Mouse (Mus musculus): ENCODE measurements around the gene Cdx2.

Gene Cdx2

DNA sequence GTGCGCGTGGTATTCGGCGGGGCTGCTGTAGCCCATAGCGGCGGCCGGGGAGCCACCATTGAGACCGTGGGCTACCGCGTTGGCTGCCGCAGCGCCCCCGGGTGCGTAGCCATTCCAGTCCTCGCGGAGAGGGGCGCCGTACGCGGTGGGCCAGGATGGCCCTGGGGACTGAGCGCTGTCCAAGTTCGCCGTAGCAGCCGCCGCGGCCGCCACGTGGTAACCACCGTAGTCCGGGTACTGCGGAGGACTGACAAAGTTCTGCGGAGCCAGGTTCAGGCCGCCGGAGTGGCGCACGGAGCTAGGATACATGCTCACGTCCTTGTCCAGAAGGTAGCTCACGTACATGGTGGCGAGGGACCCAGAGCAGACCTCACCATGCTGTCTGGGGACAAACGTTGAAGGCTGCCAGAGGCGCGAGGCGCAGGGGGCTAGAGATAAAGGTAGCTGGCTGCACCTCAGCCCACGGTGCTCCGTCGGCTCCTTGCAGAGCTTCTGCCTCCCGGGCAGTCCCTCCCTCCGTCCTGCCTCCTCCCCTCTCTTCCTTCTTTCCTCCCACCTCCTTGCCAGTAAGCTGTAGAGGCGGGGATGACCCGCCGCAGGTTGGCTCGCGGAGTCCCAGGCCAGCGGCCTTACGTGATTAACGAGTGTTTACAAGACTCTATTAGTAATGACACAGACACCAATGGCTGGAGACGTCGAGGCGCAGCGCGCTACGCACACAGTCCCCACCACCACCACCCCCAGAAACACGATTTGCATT lies at the start of gene Cdx2:
Gene Cdx2 (minus strand): TSS at position 633 of the 760 bp plus-strand sequence.
- in situ Hi-C loops (cut with MboI, MseI), result no loop called here

DNA sequence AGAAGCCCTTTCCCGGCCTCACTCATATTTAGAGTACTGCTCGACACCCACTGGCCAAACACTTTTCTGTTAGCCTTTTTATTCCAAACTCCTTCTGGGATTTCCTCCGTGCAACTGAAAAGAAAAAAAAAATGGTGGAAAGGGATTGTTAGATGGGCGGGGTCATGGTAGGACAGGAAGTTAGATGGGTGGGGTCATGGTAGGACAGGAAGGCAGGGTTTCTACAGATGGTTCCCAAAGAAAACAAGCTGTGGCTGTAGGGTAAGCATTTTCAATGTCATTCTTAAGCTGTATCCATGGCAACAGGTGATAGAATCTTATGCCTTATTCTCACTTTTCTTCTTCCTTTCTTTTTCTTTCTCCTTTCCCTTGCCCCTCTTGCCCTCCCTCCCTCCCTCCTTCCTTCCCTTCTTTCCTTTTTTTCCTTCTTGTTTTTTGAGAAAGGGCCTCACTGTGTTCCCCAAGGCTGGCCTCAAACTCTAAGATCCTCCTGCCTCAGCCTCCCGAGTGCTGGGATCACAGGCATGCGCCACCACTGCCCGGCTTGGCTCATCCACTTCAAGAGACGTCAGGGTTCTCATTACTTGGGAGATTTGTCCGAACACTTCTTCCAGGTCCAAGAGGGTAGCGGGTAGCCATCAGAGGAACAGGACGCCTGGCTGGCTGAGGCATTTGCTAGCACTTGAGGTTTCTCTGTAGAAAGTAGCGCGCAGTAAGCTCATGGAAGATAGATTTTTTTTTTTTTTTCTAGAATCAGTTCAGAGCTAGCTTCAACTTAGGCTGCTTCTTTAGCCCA lies 49.4 kb upstream of the Cdx2 start:
- in situ Hi-C loops (cut with MboI, MseI), result no loop called here

DNA sequence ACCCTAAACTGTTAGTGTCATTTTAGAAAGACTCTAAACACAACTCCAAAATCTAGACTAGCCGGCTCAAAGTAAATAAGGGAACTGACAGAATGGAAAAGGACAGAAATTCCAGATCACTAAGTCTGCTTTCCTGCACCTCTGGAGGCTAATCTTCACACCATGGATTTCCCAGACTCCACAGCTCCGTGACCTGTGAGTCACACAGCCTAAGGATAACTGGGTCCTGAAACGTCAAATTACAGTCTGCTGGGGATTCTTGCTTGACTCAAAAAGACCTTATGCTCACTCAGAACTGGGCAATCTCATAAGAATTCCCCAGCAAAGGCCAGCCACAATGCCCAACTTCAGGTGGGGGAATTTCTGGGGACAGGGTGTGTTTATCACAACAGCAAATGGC lies 48.7 kb upstream of the Cdx2 start:
- in situ Hi-C loops (cut with MboI, MseI), result no loop called here

DNA sequence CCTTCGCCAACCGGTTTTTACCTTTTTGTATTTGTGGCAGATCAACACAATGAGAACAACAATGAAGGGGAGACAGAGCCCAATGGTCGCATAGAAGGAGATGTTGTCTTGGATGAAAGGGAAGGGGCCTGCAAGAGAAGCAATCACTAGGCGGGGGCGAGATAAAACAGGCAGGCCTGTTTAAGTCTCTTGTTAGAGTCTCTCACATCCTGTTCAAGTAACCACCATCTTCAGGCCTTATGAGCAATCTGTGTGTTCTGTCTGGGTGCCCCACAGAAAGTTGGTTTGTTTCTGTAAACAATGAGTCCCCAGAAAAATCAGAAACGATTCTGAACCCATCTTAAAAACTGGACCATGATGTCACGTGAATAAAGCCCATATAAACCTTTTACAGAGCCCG lies 47.9 kb upstream of the Cdx2 start:
- in situ Hi-C loops (cut with MboI, MseI), result no loop called here

DNA sequence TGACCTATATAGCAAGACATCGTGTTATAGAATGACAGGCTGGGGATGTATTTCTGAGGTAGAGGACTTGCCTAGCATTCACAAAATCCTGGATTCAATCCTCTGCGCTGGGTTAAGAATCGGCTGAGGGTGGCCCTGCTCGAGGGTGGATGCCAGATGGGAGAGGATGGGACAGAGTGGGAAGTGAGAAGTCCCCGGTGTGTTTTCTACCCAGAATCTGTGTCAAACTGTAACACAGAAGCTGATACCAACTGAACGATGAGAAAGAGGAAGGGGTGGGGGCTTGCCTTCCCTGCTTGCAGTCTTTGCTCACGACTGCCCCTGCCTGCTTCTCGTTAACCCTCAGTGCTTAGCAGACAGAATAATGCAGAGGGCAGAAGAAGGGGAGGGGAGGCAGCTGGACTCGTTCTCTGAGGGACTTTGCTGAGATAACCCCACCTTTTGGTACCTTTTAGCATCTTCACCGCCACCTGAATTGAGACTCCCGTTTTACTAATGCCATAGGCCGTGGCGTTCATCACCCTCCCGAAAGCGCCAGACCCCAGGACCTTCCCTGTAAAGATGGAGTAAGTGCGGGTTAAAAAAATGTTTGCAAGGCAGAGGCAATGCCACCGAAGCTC lies 47.2 kb upstream of the Cdx2 start:
- in situ Hi-C loops (cut with MboI, MseI), result no loop called here

DNA sequence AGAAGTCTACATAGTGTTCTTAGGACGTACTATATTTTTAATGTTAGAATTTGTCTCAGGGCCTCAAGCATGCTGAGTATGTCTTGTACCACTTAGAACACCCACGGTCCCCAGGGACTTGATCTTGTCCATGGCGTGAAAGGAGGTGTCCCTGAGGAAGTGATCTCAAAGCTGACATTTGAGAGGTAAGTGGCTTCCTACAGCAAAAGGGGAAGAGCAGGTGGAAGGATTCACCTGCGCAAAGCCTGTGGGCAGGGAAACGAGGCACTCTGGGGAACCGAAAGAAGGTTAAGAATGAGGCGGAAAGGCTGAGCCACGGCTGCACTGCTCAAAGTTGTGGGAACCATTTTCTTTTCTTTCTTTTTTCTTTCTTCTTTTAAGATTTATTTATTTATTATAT lies 44.9 kb upstream of the Cdx2 start:
- in situ Hi-C loops (cut with MboI, MseI), result no loop called here

DNA sequence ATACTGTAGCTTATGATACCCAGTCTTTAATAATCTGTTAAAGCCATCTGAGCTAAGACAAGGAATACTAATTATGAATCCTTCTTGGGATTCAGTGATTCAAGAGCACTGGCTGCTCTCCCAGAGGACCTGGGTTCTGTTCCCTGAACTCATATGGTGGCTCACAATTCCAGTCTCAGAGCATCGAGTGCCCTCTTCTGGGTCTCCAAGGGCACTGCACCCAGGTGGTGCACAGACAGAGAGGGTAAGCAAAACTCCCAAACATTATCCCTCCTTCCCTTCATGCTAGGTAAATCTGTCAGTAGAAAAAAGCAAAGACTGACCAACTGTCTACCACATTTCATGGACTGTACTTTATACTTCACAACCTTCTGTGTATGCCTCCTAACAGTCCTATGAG lies 38.9 kb upstream of the Cdx2 start:
- in situ Hi-C loops (cut with MboI, MseI), result loop anchor here in 1 of 2 experiments (25.0 kb wide), 1 partner anchor 516 kb away; the partner anchor contains the start of gene Pomp

DNA sequence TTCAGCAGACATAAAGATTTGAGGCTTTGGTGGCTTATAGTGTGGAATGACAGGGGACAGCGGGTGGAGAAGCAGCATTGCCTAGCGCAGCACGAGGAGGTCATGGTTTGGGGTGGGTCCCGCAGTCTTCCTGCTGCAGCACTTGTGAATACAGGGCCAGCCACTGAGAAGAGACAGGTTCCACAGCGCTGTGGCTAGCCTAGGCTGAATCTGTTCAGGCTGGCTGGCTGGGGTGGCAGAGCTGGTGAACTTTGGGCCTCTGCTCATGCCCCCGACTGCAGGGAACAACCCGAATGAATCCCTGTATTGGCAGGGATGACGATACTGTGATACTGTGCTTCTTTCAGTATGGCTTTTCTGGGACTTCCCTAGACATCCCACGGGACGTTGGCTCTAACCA lies 36.8 kb upstream of the Cdx2 start:
- in situ Hi-C loops (cut with MboI, MseI), result loop anchor here in 1 of 2 experiments (25.0 kb wide), 1 partner anchor 518 kb away; the partner anchor contains the start of gene Pomp

DNA sequence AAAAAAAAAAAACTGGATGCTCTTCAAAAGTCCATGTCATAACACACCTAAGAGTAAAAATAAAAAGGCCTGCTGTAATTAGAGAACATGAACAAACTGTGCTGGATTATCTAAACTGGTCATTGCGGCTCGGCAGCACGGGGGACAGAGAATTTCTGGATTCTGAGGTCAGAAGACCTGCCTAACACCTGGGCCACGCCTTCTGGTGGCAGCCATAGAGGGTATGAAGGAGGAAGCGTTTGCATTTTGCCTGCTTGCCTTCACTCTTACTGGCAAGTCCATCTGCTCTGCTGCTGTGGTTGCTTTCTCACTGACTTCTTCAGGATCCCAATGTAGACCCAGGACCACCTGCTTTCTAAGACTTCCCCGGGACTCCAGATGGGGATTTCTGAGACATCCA lies 35.8 kb upstream of the Cdx2 start:
- in situ Hi-C loops (cut with MboI, MseI), result loop anchor here in 1 of 2 experiments (25.0 kb wide), 1 partner anchor 519 kb away; the partner anchor contains the start of gene Pomp

DNA sequence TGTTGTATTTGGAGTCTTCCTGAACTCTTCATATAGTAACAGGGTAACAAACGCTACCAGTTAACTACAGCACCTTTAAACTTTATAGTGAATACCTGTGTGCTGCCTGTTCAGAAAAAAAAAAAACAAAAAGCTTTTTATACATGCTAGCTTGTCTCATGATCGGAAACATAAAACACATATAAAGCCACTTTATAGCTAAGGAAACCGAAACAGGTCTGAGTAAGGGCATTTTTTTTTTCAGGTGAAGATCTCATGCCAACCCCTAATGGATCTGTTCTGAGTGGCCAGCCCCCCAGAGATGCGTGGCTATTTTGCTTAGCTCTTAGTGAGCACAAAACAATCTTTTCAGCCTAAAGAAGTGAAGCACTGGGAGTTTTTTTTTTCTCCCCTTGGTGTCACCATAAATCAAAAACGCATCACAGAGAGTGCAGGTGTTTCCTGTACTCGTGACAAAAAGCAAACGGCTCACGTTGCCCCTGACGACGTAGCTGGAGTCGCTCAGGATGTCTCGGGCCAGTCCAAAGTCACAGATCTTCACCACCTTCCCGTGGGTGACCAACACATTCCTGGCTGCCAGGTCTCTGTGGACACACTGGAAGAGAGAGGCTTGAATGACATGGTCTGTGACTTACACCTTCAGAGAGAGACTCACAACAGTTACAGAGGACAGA lies 33.8 kb upstream of the Cdx2 start:
- in situ Hi-C loops (cut with MboI, MseI), result loop anchor here in 1 of 2 experiments (25.0 kb wide), 1 partner anchor 521 kb away; the partner anchor contains the start of gene Pomp

DNA sequence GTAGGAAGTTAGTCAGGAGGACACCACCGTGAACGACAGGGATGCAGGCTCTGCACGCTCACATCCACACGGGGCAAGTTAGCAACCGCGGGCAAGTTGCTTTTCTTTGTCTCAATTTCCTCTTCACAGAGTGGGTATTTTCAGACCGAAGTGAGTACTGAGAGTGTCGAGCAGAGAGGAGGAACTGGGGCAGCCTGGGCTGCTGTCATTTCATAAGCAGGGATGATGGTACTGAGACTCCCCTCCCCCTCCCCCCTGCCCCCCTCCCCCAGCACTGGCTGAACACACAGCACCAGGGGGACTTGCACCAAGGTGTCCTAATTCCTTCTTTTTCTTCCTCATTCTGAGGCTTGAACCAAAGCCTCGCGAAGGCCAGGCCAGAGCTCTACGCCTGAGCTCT lies 32.5 kb upstream of the Cdx2 start:
- in situ Hi-C loops (cut with MboI, MseI), result loop anchor here in 1 of 2 experiments (25.0 kb wide), 1 partner anchor 523 kb away; the partner anchor contains the start of gene Pomp

DNA sequence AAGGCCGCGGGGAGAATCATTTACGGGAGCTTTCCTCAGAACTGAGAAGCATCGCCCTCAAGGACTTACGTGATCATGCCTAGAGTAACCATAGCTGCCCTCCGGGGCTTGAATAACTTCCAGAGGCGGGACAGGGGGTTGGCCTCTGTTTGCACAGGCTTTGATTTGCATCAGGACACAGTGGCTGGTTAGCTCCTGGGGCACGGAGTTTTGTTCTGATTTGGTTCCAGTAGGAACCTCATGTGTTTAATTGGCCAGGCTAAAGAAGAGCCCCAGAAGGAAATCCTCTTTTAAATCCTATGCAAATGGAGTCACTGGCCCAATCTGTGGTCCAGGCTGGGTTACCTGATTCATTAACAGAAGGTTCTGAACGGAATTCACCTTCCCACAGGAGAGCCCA lies 31.9 kb upstream of the Cdx2 start:
- in situ Hi-C loops (cut with MboI, MseI), result loop anchor here in 1 of 2 experiments (25.0 kb wide), 1 partner anchor 523 kb away; the partner anchor contains the start of gene Pomp

DNA sequence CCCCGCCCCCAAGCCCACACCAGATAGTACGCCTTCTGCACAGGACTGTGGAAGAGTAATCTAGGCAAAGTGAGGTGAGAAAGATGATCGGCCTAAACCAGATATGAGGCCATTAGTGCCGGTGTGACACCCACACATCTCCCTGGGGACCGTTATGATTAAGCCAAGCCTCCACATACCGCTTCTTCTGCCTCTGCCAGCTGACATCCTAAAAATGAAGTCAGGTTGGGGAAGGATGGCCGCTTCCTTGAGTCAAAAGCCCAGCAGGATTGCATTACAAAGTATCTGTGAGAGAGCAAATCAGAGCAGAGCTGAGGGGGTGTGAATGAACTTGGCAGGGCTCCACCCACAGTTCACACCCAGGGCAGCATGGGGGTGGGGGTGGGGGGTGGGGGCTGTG lies 25.6 kb upstream of the Cdx2 start:
- in situ Hi-C loops (cut with MboI, MseI), result loop anchor here (5.0 to 25.0 kb wide), 2 partner anchors 530 to 545 kb away; partner anchors contain the start of gene Pomp (in 1 of the 2)

DNA sequence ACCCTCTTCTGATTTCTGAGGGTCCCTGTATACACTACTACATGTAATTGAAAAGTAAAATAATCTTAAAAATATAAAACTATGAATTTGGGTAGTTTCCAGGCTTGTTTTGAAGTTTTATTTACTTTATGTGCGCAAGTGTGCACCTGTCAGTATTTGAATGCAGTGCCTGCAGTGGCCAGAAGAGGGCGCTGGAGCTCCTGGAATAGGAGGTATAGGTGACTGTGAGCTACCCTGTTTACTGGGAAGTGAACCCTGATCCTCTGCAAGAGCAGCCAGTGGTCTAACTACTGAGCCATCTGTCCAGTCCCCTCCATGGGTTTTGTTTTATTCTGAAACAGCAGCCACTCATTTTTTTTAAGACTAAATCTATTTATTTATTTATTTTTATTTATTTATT lies 24.5 kb upstream of the Cdx2 start:
- in situ Hi-C loops (cut with MboI, MseI), result loop anchor here (5.0 to 25.0 kb wide), 2 partner anchors 531 to 546 kb away; partner anchors contain the start of gene Pomp (in 1 of the 2)

DNA sequence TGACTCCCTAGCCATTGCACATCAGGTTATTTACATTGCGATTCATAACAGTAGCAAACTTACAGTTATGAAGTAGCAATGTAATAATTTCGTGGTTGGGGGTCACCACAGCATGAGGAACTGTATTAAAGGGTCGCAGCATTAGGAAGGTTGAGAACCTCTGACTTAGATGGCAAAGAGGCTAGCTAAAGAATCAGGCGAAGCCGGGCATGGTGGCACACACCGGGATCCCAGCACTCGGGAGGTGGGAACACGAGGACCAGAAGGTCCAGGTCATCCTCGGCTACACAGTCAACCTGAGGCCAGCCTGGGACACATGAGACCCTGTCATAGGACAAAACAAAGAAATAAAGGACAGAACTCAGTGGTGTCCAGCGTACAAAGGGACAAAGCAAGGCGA lies 22.9 kb upstream of the Cdx2 start:
- in situ Hi-C loops (cut with MboI, MseI), result loop anchor here (5.0 to 25.0 kb wide), 5 partner anchors 32 to 945 kb away; partner anchors contain the start of gene Pomp (in 1 of the 2)

DNA sequence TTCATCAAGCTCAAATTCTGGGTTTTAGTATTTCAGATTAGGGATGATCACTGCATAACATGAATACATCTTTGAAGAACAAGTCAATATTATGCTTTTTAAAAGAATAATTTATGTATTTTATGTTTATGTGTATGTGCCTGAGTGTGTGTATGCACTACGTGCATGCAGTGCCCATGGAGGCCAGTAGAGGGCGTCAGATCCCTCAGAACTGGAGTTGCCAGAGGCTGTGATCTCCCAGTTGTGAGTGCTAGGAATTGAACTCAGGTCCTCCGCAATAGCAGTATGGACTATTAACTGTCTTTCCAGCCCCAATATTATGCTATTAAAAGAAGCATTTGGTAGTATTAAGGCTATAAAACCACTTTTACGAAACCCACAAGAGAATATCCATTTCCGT lies 20.6 kb upstream of the Cdx2 start:
- in situ Hi-C loops (cut with MboI, MseI), result loop anchor here (5.0 to 25.0 kb wide), 4 partner anchors 35 to 947 kb away; partner anchors contain the start of gene Pomp (in 1 of the 2)

DNA sequence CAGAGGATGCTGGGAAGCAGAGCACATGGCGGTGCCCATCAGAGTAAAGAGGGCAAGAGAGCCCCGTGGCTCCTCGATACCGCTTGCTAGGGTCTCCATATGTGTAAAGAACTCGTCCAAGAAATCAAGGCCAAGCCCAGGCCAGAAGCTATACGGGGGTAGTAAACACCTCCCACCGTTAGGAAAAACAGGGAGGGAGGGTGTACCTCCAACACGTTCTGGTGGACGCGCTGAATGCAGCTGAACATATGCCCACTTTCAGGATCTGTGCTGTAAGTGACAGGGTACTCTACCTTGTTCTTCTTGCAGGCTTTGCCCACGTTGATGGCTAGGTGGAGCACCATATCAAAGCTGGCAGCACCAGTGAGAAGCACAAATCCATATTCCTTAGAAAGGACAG lies 18.9 kb upstream of the Cdx2 start:
- in situ Hi-C loops (cut with MboI, MseI), result loop anchor here (5.0 to 25.0 kb wide), 4 partner anchors 36 to 949 kb away; partner anchors contain the start of gene Pomp (in 1 of the 2)

DNA sequence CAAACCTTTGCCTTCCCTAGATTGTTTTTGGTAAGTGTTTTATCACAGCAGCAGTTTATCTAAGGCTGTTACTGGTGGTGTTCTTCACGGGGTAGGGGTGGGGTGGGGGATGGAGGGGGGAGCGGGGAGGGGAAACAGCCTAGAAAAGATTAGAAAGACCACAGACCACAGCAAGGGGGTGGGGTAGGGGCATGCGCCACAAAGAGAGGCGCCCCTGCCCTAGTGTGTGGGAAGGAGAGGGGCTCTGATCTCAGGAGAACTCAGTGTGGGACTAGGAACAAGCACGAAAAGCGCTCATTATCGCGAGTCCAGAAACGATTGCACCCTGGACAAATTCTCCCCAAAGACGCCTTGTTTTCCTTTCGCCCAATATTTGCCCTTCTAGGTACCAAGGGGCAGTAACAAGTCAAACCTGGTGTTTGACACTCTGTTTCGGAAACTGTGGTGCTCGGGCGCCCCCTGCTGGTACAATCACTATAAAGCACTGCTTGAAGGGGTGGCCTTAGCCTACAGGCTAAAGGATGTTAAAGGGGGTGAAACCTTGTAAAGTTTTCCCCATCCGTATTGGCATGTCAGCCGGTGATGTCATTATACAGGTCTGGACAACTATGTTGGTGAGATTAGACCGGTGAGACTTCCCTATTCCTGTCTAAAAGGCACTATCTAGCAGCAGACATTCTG lies 16.3 kb upstream of the Cdx2 start:
- in situ Hi-C loops (cut with MboI, MseI), result loop anchor here (5.0 to 10.0 kb wide), 3 partner anchors 409 to 951 kb away; no protein-coding TSS in a partner anchor

DNA sequence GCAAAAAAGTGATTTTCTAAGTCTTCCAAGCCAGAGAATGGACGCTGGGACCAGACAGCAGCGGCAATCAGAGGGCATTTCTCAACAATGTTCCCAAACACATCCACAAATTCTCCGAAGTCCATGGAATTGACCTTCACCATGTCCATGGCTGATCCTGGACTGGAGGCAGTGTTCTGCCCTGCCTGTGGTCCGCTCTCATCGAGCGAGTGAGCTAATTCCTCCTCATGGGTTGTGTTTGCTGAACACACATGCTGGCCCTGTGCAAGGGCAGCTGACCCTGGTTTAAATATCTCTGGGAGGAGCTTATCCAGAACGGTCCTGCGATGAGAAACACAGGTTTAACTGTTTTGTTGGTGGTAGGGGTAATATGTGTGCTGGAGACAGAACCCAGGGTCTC lies 15.1 kb upstream of the Cdx2 start, which contains the start of gene Urad:
Gene Urad (minus strand): TSS at position 258 of the 400 bp plus-strand sequence.
- in situ Hi-C loops (cut with MboI, MseI), result loop anchor here (5.0 to 10.0 kb wide), 3 partner anchors 407 to 953 kb away; no protein-coding TSS in a partner anchor

DNA sequence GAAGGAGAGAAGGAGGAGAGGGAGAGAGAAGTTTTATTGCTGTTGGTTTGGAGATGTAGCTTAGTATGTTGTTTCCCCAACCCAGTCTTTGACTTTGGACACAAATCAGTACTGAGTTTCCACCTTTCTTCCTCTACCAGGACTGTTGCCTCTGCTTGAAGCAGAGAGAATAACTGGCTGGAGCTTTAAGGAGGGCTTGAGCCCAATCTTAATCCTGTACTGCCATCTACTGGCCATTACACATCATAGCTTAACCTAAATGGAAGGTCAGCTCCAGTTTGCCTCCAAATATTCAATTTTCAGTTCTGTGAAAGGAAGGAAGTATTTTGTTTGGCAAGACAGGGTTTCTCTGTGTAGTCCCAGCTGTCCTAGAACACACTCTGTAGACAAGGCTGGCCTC lies 12.6 kb upstream of the Cdx2 start:
- in situ Hi-C loops (cut with MboI, MseI), result loop anchor here (5.0 to 10.0 kb wide), 6 partner anchors 87 to 955 kb away; no protein-coding TSS in a partner anchor
